Mouse (Mus musculus): ENCODE measurements at regions not wholly inside any gene's neighbourhood (a gene's known extent, or its start where the extent isn't known, plus 50 kb on each side); places are given as distances from the start of the nearest gene placed in this dataset.

GRCm38 (mm10) chr16:55468833-55469458 lies 171.2 kb upstream of the Zpld1 start:
- peak; percentile 63 to 79 for DNase-seq (ENCODE audit: low spot score in 2 of 2)

GRCm38 (mm10) chr16:55460519-55460918 lies 162.7 kb upstream of the Zpld1 start:
- peak in 1 of 2 experiments; percentile 2 for DNase-seq (ENCODE audit: low spot score in 2 of 2)

- no peak for DNase-seq (ENCODE audit: low spot score in 2 of 2)
Measured at GRCm38 (mm10) chr16:55447581-55447980, 149.8 kb upstream of the Zpld1 start.

- no peak for DNase-seq (ENCODE audit: low spot score in 2 of 2)
Measured at GRCm38 (mm10) chr16:55442821-55443581, 145.2 kb upstream of the Zpld1 start.

GRCm38 (mm10) chr16:55435139-55435968 lies 137.6 kb upstream of the Zpld1 start:
- no peak for DNase-seq (ENCODE audit: low spot score in 2 of 2)

GRCm38 (mm10) chr16:55421569-55422342 lies 124.0 kb upstream of the Zpld1 start:
- DNase-seq (ENCODE audit: low spot score in 2 of 2): no peak

- DNase-seq (ENCODE audit: low spot score in 2 of 2): no peak
Measured at GRCm38 (mm10) chr16:55420876-55421568, 123.2 kb upstream of the Zpld1 start.

GRCm38 (mm10) chr16:55418871-55419270 lies 121.1 kb upstream of the Zpld1 start:
- DNase-seq (ENCODE audit: low spot score in 2 of 2): no peak

- DNase-seq (ENCODE audit: low spot score in 2 of 2): no peak
Measured at GRCm38 (mm10) chr16:55400818-55401217, 103.0 kb upstream of the Zpld1 start.

- no peak for DNase-seq (ENCODE audit: low spot score in 2 of 2)
Measured at GRCm38 (mm10) chr16:55394864-55395263, 97.1 kb upstream of the Zpld1 start.

GRCm38 (mm10) chr16:55390400-55390799 lies 92.6 kb upstream of the Zpld1 start:
- no peak for DNase-seq (ENCODE audit: low spot score in 2 of 2)

GRCm38 (mm10) chr16:55379996-55380395 lies 82.2 kb upstream of the Zpld1 start:
- no peak for DNase-seq (ENCODE audit: low spot score in 2 of 2)

- no peak for DNase-seq (ENCODE audit: low spot score in 2 of 2)
Measured at GRCm38 (mm10) chr16:55379189-55379588, 81.4 kb upstream of the Zpld1 start.

- DNase-seq (ENCODE audit: low spot score in 2 of 2): no peak
Measured at GRCm38 (mm10) chr16:55378701-55379100, 80.9 kb upstream of the Zpld1 start.

- DNase-seq (ENCODE audit: low spot score in 2 of 2): no peak
Measured at GRCm38 (mm10) chr16:55375922-55376321, 78.1 kb upstream of the Zpld1 start.

- no peak for DNase-seq (ENCODE audit: low spot score in 2 of 2)
Measured at GRCm38 (mm10) chr16:55357686-55358085, 59.9 kb upstream of the Zpld1 start.

GRCm38 (mm10) chr16:55356097-55356496 lies 58.3 kb upstream of the Zpld1 start:
- no peak for DNase-seq (ENCODE audit: low spot score in 2 of 2)

Measured in adrenal gland, adult 18-20 months (tissue).